Mouse (Mus musculus) heart, adult 2 months (tissue): ENCODE measurements around the gene Olfr131. TPM values are rescaled to one million over a fixed set of nuclear protein-coding genes. Genes with fewer than 3 reads are reported as not detected.

Source experiments
- DNase-seq, 2 experiments: peaks; one replicate each; pipeline ENCODE4 v3.0.0; 2021
- H3K27ac ChIP-seq: fragments of 200-600 bp; 2 replicates; pipeline ENCODE4 v1.8.1; 2022
- H3K27me3 ChIP-seq: fragments of 200-500 bp; 2 replicates; pipeline ENCODE4 v1.6.1; 2012; ENCODE audit warnings: mild to moderate bottlenecking, low read length, inconsistent platforms, mixed read lengths; ENCODE audit not compliant: control insufficient read depth, insufficient read depth
- H3K36me3 ChIP-seq: fragments of 200-500 bp; 2 replicates; pipeline ENCODE4 v1.6.1; 2012; ENCODE audit warnings: low read length, inconsistent platforms; ENCODE audit not compliant: control insufficient read depth, insufficient read depth
- H3K4me1 ChIP-seq: fragments of 200-500 bp; 2 replicates; pipeline ENCODE4 v1.6.1; 2011; ENCODE audit warnings: low read length; ENCODE audit not compliant: control insufficient read depth, insufficient read depth
- H3K4me3 ChIP-seq: fragments of 200-600 bp; 2 replicates; pipeline ENCODE4 v1.8.1; 2022
- H3K79me2 ChIP-seq: fragments of 200-500 bp; replicated peaks from 2 replicates; pipeline ENCODE4 v1.6.1; 2012; ENCODE audit warnings: mild to moderate bottlenecking, inconsistent platforms, low read length, moderate library complexity, mixed read lengths; ENCODE audit not compliant: control insufficient read depth, insufficient read depth
- H3K9ac ChIP-seq: fragments of 200-500 bp; 2 replicates; pipeline ENCODE4 v1.6.1; 2012; ENCODE audit warnings: low read depth, mild to moderate bottlenecking, control low read depth, inconsistent platforms, low read length, mixed read lengths
- CTCF ChIP-seq: fragments of 200-600 bp; IDR thresholded peaks from 2 replicates; pipeline ENCODE4 v1.8.1; 2022; ENCODE audit warnings: antibody characterized with exemption, mild to moderate bottlenecking, moderate library complexity
- EP300 ChIP-seq: fragments of 200-500 bp; IDR thresholded peaks from 2 replicates; pipeline ENCODE4 v1.6.1; 2011; ENCODE audit warnings: low read depth, low read length, control low read depth; ENCODE audit not compliant: insufficient read depth
- POLR2A ChIP-seq: fragments of 200-500 bp; IDR thresholded peaks from 2 replicates; pipeline ENCODE4 v1.6.1; 2011; ENCODE audit warnings: mild to moderate bottlenecking, low read depth, low read length, control low read depth; ENCODE audit not compliant: insufficient read depth
- WGBS: fragments of 180-500 bp; shearing (Covaris S2); methylation state at CpG from one replicate; pipeline ENCODE4 v1.1.7; 2018; 5-methylcytosine and 5-hydroxymethylcytosine counted together
- intact Hi-C: fragments of 180-260 bp; cut with DNase I; formaldehyde crosslinking; loops from one replicate; pipeline ENCODE4 v1.15.1; 2025
- polyA plus RNA-seq: library from polyadenylated mRNA; depleted of rRNA; stranded (reverse); fragments of >200 nt; gene quantifications from 2 replicates; pipeline ENCODE4 v1.2.3, GENCODE M21; 2012; rRNA removed
- total RNA-seq, 2 experiments: library from RNA; stranded (reverse); gene quantifications; 2 replicates each; pipeline ENCODE4 v1.2.3; 2021

Gene Olfr131
- total and polyA plus RNA-seq, 3 experiments: not detected

DNA sequence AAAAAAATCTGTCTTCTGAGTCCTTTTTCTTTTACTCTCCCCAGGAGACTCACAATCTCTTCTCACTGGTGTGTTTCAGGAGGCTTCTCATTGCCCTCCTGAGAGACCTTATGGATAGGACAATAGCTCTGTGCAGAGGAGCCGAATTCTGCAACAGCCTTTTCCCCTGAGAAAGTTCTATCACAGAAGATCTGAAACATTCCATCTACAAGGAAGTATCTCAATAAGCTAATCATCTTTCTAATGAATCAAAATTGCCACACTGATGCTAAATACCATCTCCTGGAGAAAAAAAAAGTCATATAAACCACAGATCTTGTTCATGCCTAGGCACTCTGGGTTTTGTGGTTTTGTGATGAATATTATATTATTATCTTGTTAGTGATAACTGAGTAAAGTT lies 28.5 kb downstream of the Olfr131 start, which contains the start of gene Olfr129:
Gene Olfr129 (minus strand): TSS at position 101 of the 400 bp plus-strand sequence.
- H3K4me1 ChIP-seq: no peaks in the 10 kb centered on the region
- no peak within 1 kb of the TSS for H3K27ac ChIP-seq
- no peak within 1 kb of the TSS for H3K9ac ChIP-seq
- no peak for DNase-seq
- H3K36me3 ChIP-seq: no peaks in the 10 kb centered on the region
- 40% methylated on average over 1 of the region's 1 CpGs for WGBS
- intact Hi-C loops: no loop called here
- H3K4me3 ChIP-seq: no peak within 1 kb of the TSS
- H3K79me2 ChIP-seq: no peaks in the 10 kb centered on the region
- no peaks in the 10 kb centered on the region for H3K27me3 ChIP-seq
- TF ChIP-seq CTCF (no peak), EP300 (no peak), POLR2A (no peak)

Other genes with a start within 250 kb of the Olfr131 start
- not detected for gene Olfr126, start 241.2 kb downstream of the Olfr131 start, total RNA-seq
- gene Olfr126, start 241.2 kb downstream of the Olfr131 start, polyA plus RNA-seq: not detected in 2 replicates
- gene Olfr127, start 188.3 kb downstream of the Olfr131 start, total RNA-seq: not detected
- not detected in 2 replicates for gene Olfr127, start 188.3 kb downstream of the Olfr131 start, polyA plus RNA-seq
- gene Olfr128, start 168.1 kb downstream of the Olfr131 start, total RNA-seq: not detected
- gene Olfr128, start 168.1 kb downstream of the Olfr131 start, polyA plus RNA-seq: not detected in 2 replicates
- not detected for gene Olfr761, start 135.6 kb downstream of the Olfr131 start, total RNA-seq
- not detected in 2 replicates for gene Olfr761, start 135.6 kb downstream of the Olfr131 start, polyA plus RNA-seq
- gene Olfr129, start 28.6 kb downstream of the Olfr131 start, total RNA-seq: not detected
- not detected in 2 replicates for gene Olfr129, start 28.6 kb downstream of the Olfr131 start, polyA plus RNA-seq
- not detected for gene Olfr130, start 24.8 kb downstream of the Olfr131 start, total RNA-seq
- gene Olfr130, start 24.8 kb downstream of the Olfr131 start, polyA plus RNA-seq: not detected in 2 replicates
- not detected for gene Olfr132, start 45.8 kb upstream of the Olfr131 start, total RNA-seq
- gene Olfr132, start 45.8 kb upstream of the Olfr131 start, polyA plus RNA-seq: not detected in 2 replicates
- gene Olfr133, start 56.6 kb upstream of the Olfr131 start, total RNA-seq: not detected
- not detected in 2 replicates for gene Olfr133, start 56.6 kb upstream of the Olfr131 start, polyA plus RNA-seq
- gene Olfr134, start 82.7 kb upstream of the Olfr131 start, total RNA-seq: not detected
- gene Olfr134, start 82.7 kb upstream of the Olfr131 start, polyA plus RNA-seq: not detected in 2 replicates
- gene Olfr135, start 115.6 kb upstream of the Olfr131 start, total RNA-seq: not detected
- gene Olfr135, start 115.6 kb upstream of the Olfr131 start, polyA plus RNA-seq: not detected in 2 replicates
- not detected for gene Olfr138, start 172.3 kb upstream of the Olfr131 start, total RNA-seq
- not detected in 2 replicates for gene Olfr138, start 172.3 kb upstream of the Olfr131 start, polyA plus RNA-seq
- gene Olfr137, start 218.9 kb upstream of the Olfr131 start, total RNA-seq: not detected
- gene Olfr137, start 218.9 kb upstream of the Olfr131 start, polyA plus RNA-seq: not detected in 2 replicates
- gene Olfr136, start 241.1 kb upstream of the Olfr131 start, total RNA-seq: not detected
- gene Olfr136, start 241.1 kb upstream of the Olfr131 start, polyA plus RNA-seq: not detected in 2 replicates